Mouse (Mus musculus) spleen, postnatal 36 days (tissue): Measurements from ENCODE around the gene Fam198a.

ENCODE experiments used
- DNase-seq, 2 experiments: peaks; one replicate each; pipeline ENCODE4 v3.0.0; 2022; ENCODE audit warnings: low spot score in 2 of 2, mixed read lengths in 1 of 2

The Fam198a gene

DNA sequence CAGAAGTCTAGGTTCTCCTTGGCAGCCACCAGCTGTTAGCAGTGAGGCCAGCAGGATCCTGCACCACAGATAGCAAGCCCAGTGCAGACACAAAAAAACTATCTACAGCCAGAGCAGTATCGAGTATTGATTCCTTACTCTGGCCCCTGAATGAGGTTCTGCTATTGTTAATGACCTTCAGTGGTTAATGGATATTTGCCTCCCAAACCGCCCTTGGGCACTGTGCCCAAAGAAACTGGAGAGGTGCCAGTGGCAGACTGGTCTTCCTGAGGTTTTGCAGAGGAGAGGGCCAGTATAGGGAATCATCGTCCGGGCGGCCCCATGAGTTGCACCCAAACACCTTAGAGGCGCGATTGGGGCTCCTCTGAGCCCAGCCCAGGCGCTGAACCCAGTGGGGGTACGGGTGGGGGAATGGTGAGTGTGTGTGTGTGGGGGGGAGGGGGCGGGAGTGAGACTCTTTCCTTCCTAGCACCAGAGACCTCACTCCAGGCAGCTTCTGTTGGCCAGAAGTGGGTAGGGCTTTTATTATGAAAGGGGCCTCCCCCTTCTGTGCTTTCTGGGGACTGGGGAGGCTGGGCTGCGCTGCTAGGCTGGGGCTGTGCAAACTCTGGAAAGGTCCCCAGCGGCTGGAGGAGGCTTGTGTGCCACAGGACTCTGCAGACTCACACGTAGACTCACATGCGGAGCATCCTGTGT is at the start of gene Fam198a:
Fam198a (plus strand) TSS at position 571 of the 696 bp plus-strand sequence.
- DNase-seq: no peak

DNA sequence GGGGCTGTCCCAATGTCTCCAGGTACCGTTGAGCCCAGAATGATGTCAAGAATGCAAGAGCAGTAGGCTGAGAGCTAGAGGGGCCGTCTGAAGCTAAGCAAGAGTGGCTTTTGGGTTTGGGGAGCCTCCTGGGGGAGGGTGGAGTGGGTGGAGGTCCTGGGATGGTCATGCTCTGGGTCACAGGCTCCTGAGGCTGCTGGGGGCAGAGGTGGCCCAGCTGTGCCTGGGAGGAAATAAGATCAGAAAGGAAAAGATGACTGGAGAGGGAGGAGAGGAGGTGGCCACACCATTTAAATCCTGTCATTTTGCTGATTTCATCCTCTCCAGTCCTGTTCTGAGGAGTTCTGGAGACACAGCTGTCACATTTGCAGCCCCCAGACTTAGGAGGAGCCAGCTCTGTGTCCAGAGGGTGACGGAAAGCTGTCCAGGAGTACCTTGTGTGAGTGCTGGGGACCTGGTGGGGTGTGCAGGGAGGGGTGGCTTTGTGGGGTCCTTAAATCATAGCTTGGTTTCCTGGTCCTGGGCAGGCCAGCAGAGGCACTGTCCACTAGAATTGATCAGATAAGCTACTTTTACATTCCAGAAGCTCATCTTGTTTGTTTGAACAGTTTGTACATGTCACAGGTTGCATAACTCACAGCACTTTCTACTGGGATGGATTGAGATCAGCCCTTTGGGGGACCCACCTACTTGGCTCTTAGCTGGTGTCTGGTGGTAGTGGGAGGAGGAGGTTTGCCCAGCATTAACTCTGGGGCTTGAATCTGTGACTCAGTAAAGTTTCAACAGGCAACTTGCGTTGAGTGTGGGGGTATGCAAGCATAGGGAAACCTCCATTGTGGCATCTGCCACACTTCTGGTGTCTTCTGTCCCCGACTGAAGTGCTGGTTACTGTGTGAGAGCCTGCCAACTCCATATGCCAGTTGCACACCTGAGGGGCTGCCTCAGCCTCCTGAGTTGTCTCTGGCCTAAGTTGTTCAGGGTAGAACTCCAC is 48.8 kb upstream of the Fam198a start:
- DNase-seq: no peak

DNA sequence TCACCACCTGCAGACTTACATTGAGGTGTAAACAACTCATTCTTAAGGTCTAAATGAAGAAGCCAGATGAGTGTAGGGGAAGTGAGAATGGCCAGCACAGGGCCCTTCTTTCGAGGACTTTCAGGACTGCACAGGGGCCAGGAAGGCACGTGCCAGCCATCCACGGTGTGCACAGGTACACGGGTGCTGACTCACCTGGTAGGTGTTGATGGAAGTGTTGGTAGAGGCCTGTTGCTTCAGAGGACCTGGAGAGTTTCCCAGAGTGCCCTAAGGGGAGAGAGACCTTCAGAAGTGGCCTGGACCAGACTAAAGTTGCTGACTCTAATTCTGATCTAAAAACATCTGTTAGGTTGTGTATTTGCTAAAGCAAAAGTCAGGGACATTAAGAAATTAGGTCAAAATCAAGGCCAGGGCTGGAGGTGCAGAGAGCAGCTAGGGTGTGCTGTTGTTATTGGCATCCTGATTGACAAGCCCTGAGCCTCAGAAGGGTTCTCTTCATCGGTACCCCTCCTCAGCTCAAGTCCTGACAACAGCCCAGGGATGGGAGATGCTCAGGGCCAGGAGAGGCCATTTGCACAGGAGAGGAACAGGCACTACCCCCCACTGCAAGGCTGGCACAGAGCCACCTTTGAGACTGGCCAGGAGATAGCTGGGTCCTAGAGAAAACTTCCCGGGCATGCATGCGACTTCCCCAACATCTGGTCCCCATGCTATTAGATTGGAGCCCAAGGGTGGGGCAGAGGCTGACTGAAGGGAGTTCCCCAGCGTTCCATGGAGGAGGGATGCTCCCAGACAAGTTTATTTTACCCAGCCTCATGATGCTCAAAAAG is 47.1 kb upstream of the Fam198a start:
- DNase-seq: peak; percentile 45 to 50

DNA sequence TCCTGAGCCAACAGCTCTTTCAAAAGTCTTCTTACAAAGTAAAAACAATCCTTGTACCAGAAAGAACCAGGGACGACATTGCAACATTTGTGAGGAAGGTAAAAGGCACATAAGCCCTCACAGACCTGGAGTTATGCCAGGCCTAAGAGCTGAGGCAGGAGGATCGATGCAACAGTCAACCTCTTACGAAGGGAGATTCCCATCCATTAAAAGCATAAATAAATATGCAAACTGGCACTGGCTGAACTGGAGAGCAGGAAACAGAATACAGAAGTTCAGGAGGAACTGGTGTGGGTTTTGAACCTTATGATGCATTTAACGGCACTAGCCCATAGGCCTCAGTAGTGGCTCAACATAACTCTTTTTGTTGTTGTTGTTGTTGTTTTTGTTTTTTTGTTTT is 46.5 kb upstream of the Fam198a start:
- peak; percentile 45 to 52 for DNase-seq

DNA sequence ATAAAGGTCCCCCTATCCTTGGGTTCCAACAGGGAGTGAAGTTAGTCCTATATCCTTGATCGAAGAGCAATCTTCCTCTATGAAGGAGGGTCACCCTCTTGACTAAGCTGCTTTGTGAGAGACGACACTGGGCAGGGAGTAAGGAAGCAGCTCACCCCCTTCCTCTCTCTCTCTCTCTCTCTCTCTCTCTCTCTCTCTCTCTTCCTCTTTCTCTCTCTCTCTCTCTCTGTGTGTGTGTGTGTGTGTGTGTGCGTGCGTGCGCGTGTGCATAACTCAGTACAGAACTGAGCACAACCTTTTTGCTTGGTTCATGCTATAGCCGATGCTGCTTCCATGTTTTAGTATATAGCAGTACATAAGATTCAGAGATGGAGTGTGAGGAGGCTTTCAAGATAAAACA is 45.8 kb upstream of the Fam198a start:
- DNase-seq: no peak

DNA sequence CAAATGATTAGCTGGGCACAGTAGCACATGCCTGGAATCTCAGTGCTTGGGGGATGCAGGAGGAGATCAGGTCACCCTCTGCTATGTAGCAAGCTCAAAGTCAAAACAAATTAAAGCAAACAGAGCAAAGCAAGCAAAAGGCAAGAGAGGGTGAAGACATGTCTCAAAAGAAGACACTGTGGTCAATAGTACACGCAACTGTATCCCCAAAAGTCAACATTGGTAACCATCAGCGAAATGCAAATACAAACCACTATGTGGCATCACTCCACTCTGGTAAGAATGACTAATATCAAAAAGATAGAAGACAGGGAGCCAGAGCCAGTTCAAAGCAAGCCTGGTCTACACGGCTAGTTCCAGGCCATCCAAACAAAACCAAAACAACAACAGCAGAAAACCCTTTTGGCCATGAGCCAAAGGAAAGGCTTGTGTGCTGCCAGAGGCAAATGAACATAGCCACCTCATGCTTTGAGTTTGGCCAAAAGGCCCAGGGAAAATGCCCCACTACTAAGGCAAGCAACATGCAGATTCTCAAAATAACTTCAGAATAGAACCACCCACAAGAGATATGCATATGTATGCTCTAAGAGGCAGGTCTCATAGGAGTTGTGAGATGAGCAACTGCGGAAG is 45.1 kb upstream of the Fam198a start:
- DNase-seq: no peak

DNA sequence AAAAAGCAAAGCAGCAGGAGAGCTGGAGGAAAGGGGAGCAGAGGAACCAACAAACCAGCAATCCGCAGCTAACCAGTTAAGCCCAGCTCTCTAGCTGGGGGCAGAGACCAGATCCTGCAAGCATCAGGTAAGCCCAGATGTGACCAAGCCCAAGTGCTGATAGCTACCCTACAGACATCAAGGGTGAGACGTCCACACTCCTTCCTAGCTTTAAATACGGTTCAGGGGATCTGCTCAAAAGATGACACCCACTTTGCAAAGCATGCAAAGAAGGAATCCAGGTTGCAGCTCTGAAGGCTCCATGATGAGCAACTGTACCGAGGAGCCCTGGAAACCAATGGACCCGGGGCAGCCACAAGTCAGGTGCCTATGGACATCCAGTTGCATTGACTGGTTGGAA is 44.3 kb upstream of the Fam198a start:
- DNase-seq: no peak

DNA sequence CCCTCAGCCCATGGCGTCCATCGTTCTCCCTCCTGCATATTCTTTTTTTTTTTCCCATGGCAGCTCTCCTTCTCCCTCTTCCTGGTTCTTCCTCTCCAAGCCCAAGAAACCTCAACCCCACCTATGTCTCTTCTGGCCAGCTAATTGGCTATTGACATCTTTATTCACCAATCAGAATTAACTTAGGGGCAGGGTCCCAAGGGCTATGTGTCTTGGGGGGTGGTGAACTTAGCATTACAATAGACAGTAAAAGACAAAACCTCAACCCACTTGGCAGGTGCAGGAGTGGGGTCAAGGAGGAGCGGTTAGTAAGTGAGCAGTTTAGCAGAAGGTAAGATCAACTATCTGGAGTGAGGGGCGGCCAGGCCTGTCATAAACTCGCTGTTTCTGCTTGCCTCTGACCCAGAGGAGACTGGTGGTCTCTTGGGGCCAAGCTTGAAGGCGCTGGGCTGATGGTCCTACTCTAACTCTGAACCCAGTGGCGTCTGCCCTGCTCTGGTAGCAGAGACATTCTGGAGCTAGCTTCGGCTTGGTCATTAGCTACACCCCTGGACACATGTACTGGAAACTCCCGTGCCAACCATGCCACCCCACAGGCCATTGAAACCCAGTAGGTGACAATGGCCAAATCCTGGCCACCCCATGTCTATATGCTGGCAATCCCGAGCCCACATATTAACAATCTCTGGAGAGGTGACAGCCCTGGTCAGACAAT is 43.3 kb upstream of the Fam198a start:
- no peak for DNase-seq

DNA sequence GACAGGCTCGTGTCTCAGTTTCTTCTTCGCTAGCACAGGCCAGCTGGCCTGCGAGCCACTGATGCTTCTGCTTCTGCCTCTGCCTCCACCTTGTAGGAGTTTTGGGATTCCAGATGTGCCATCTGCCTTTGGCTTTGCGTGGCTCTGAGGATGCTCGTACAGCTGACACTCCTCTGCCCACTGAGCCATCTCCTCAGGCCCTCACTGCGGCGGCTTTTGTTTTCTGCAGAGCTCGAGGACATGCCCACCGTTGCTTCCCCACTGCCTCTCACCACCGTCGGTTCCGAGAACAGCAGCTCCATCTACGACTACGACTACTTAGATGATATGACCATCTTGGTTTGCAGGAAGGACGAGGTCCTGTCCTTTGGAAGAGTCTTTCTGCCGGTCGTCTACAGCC is 42.5 kb upstream of the Fam198a start:
- DNase-seq: no peak

DNA sequence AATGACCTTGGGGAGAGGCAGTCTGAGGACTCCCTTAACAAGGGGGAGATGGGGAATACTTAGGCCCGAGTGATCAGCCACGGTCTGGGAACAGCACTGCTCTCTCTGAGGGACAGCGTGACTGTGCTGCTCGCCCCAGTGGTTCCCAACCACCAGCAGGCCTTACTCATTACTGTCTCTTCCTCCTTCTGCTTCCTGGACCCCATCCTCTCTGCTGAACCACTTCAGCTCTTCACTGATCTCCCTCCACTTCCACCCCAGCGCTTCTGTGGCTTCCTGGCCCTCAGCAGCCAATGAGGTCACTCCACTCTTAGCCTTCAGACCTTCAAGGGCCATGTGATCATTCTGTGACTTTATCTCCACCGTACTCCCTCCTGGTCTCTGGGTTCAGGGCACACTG is 41.2 kb upstream of the Fam198a start:
- DNase-seq: peak; percentile 76 to 79

DNA sequence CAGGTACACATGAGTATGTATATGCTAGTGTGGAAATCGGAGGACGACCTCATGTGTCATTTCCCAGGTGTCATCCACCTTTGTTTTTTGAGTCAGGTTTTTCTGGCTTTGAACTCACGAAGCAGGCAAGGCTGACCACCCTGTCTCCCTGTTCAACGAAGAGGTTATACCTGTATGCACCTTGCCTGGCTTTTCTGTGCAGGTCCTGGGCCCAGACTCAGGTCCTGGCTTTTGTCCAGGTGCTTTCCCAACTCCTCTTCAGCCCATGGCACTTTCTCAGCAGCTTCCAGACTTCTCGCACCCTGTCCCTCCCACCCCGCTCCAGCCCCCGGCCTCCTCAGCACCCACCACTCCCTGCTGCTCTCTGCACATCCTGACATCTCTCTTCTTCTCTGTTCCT is 39.6 kb upstream of the Fam198a start:
- DNase-seq: no peak

DNA sequence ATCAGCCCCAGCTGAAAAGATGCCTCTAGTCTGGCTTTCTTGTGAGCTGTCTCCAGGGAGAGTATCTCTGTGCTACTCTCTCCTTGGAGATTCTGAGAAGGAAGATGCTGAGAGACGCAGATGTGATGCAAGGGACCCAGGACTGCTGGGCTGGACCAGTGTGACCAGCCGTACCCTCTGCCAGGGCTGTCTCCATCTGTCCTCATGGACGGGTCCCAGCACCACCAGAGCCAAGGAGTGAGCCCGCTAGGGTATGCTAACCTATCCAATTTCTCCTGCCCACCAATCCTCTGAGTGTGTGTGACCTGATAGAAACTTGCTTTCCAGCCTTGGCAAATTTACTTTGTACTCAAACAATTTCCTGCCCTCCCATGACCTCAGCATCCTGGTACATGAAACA is 38.0 kb upstream of the Fam198a start:
- no peak for DNase-seq

DNA sequence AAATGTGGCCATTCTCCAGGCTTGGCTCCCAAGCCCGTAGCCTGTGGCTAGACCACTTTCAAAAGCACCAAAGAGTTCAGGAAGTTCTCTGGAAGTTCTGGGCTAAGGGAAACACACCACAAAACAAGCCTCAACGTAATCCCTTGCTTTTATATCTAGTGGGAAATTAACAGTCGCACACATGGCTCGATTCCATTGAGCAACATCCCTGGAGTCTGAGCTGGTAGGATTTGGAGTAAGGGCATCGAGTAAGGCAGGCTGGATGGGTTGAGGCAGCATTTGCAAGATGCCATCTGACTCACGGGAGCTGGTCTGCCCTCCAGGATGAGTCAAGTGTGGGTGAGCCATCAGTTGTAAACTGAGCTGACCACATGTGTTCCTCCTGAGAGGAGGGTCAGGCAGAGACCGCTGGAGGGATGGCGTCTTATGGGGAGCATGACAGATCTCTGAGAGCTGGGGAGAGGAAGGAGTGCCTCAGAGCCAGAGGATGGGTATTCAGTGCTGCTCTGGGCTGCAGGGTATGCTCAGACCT is 36.5 kb upstream of the Fam198a start:
- no peak for DNase-seq

DNA sequence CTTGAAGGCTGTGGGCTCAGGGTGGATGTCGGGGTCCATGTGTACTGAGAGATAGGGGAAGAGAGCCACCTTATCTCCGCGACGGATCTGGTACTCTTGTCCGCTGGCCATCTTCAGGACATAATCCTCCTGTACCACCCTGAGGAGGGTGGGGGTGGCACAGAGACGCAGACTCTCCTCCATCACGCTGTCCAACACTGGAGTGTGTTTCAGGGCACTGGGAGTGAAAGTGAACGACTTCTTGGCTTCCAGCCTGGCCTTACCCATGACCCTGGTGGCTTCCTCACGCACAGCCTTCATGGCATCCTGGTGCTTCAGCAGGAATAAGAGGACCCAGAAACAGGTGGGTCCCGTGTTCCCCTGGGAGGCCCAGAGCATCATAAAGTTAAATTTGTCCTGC is 35.7 kb upstream of the Fam198a start:
- DNase-seq: no peak

DNA sequence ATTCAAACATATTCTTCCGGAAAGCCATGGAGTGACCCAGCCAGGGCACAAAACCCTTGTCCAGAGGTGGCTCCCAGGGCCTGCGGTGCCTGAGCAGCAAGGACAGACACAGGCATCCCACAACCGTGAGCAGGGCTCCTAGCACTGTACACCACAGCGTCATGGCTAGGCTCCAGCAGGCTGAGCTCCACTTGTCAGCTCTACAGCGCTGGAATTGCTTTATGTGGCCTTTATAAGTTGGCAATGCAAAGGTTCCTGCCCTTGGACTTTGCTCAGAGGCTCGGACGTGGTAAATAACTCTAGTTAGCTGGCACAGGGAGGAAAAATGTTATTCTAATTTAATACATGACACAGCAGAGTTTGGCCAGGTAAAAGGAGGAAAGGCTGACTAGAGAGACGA is 34.7 kb upstream of the Fam198a start, which contains the start of gene Cyp8b1:
Cyp8b1 (minus strand) TSS at position 204 of the 400 bp plus-strand sequence.
- DNase-seq: no peak

DNA sequence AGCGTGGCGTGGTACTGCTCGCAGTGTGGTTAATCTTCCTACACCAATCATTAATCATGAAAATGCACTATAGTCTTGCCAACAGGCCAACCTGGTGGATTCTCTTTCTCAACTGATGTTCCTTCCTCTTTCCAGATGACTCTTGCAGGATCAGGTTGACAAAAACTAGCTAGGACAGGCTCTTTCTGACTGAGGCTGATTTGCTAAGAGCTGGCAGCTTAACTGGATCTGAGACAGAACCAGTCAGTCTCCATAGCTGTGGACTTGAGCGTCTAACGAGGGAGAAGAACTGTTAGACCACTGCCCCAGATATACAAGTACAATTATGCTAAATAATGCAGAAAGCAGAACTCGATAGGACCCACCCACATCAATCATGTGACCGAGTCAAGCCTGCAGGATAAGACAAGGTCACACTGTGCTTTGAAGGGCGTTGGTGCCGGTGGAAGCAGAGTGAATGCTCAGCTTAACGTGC is 31.7 kb upstream of the Fam198a start:
- peak; percentile 69 to 79 for DNase-seq

DNA sequence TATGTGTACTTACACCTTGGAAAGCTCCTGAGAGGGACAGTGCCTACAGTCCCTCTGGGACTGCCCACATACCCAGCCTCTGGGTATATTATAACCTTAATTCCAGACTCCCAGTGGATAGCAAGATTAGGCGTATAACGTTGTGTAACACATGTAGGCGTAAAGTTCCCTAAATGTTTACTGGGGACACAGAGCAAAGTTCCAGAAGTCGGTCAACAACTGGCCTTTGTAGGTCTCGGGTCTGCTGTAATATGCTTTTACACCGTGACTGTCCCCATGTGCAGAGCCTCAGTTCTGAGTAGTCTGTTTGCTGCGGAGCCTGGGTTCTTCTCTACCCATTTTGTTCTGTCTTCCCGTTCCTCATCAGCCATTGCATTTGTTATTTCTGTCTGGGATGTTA is 27.3 kb upstream of the Fam198a start:
- no peak for DNase-seq

DNA sequence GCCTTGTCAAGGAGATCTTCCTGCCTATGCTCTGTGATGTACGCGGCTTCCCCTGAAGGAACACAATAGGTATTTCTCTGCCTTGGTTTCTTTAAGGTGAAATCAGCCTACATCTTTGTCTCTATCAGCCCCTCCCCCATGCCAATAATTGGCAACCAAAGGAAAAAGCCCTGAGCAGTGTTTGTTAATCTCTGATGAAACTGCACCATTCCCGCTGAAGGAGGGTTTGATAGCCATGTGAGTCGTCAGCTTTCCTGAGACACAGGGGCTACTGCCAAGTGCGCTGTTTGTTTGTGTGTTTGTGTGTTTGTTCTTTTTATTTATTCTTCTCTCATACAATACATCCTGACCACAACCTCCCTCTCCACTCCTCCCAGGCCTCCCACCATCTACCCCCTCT is 26.9 kb upstream of the Fam198a start:
- no peak for DNase-seq

DNA sequence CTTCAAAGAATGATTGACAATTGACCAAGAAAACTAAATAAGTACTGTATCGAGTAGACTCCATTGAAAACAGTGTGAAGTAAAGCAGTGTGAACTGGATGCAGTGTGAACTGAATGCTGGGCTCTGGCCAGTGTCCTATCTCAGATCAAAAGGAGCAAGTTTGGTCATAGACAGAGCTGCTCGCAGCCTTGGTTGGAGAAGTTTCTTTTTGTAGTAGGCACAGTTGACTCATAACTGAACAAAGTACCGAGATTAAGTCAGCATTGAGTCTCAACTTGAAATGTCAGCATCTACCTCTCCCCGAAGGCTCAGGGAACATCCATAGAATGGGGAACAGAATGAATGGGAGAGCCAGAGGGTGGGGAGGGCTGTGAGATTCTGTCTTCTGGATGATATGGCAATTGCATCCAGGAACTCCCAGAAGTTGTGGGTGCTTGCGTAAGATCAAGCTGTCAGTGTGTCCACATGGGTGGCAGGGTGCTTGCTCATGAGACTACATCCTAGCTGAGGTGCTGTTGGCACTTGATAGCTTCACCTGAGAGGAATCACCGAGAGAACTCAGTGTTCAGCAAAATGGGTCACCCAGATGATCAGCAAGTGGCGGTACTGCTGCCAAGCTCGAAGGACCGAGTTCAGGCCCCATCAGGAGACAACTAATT is 25.8 kb upstream of the Fam198a start:
- no peak for DNase-seq

DNA sequence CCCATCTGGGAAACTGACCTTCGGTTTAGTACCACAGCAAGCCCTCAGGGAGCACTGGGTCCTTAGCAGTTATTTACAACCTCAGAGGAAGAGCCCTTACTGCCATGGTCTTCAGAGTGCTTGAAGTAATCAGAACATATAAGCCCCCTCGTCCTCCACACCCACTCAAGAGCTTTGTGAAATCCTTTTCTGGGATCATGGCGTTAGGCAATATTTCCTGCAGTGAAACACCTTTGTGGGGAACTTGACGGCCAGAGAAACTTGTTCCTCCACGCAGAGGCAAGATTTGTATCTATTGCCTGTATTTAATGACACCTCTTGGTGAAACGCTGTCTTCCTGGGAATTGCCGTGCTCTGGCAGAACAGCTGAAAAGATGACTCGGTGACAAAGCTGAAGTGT is 24.8 kb upstream of the Fam198a start:
- no peak for DNase-seq
